Mouse (Mus musculus): ENCODE data around the gene Gdf11. TPM values are rescaled to one million over a fixed set of nuclear protein-coding genes. Genes with fewer than 3 reads are reported as not detected.

Gdf11 gene
- polyA plus RNA-seq, 1 experiment from 2014 or later = 13.5 TPM

DNA sequence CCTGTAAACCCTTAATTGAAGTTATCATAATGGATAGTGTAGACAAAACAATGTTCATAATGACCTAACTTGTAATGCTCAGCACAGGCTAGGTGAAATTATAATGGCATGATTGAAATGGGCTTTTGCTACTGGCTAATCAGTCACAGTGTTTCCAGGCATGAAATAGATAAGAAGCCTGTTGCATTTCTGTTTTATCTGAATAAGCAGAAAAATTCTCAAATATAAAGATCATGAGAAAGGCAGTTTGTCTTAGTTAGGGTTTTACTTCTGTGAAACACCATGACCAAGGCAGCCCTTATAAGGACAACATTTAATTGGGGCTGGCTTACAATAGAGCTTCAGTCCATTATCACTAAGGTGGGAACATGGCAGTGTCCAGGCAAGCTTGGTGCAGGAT is 50.9 kb downstream of the Gdf11 start:
- no peak for ATAC-seq (ENCODE audit: low read depth)
- Histone ChIP-seq H3K9me3 (no peaks in the 10 kb centered on the region), H3K4me3 (no peak overlapping the region), H3K27ac (replicated peaks) (no peak overlapping the region), H3K4me2 (no peak overlapping the region), H3K27me3 (no peaks in the 10 kb centered on the region), H3K4me1 (replicated peaks) (peaks cover 2% of the 10 kb centered on the region), H3K36me3 (peaks cover 75% of the 10 kb centered on the region), H3K9ac (no peak overlapping the region)

DNA sequence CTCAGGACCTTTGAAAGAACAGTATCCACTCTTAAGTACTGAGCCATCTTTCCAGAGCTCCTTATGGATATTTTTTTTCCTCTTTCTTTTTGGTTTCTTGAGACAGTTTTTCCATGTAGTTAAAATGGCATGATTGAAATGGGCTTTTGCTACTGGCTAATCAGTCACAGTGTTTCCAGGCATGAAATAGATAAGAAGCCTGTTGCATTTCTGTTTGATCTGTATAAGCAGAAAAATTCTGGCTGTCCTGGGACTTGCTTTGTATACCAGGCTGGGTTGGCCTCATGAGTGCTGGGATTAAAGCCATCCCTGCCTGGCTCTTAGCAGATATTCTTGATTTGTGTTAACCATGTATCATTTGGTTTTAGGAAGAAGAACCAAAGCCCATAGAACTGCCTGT is 52.1 kb downstream of the Gdf11 start:
- Histone ChIP-seq H3K9me3 (no peaks in the 10 kb centered on the region), H3K36me3 (peaks cover 79% of the 10 kb centered on the region), H3K27ac (replicated peaks) (no peak overlapping the region), H3K4me3 (no peak overlapping the region), H3K27me3 (no peaks in the 10 kb centered on the region), H3K4me2 (no peak overlapping the region), H3K4me1 (replicated peaks) (no peaks in the 10 kb centered on the region), H3K9ac (no peak overlapping the region)
- ATAC-seq (ENCODE audit: low read depth) = no peak

DNA sequence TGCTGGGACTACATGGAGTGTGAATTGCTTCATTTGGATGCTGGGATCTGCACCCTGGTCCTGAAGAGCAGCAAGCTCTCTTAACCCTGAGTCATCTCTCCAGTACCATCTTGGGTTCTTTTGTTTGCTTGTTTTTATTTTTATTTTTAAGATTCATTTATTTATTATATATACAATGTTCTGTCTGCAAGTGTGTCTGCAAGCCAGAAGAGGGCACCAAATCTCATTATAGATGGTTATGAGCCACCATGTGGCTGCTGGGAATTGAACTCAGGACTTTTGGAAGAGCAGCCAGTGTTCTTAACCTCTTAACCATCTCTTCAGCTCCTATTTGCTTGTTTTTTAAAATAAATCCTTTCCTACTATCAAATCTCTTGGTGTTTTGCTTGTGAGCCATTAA is 54.1 kb downstream of the Gdf11 start:
- Histone ChIP-seq H3K4me1 (replicated peaks) (no peaks in the 10 kb centered on the region), H3K9me3 (no peaks in the 10 kb centered on the region), H3K4me3 (no peak overlapping the region), H3K27ac (replicated peaks) (no peak overlapping the region), H3K36me3 (peaks cover 80% of the 10 kb centered on the region), H3K4me2 (no peak overlapping the region), H3K27me3 (no peaks in the 10 kb centered on the region), H3K9ac (no peak overlapping the region)
- no peak for ATAC-seq (ENCODE audit: low read depth)

Other genes with a start within 250 kb of the Gdf11 start
- gene Ikzf4, start 245.7 kb downstream of the Gdf11 start, polyA plus RNA-seq (2015; fragmentation: Nextera tagmentation; extraction: Ambion mirVana) = 12.1 and 13.2 TPM in 2 replicates
- 17.3 and 17.5 TPM in 2 replicates for gene Suox, start 217.6 kb downstream of the Gdf11 start, polyA plus RNA-seq (2015; fragmentation: Nextera tagmentation; extraction: Ambion mirVana)
- gene Rab5b, start 195.5 kb downstream of the Gdf11 start, polyA plus RNA-seq (2015; fragmentation: Nextera tagmentation; extraction: Ambion mirVana) = 103 and 104 TPM in 2 replicates
- gene Pmel, start 187.5 kb downstream of the Gdf11 start, polyA plus RNA-seq (2015; fragmentation: Nextera tagmentation; extraction: Ambion mirVana) = 0.50 and 1.0 TPM in 2 replicates
- gene Cdk2, start 186.7 kb downstream of the Gdf11 start, polyA plus RNA-seq (2015; fragmentation: Nextera tagmentation; extraction: Ambion mirVana) = 23.3 and 29.1 TPM in 2 replicates
- gene Dgka, start 146.9 kb downstream of the Gdf11 start, polyA plus RNA-seq (2015; fragmentation: Nextera tagmentation; extraction: Ambion mirVana) = 7.8 and 8.2 TPM in 2 replicates
- 44.1 and 46.6 TPM in 2 replicates for gene Pym1, start 143.8 kb downstream of the Gdf11 start, polyA plus RNA-seq (2015; fragmentation: Nextera tagmentation; extraction: Ambion mirVana)
- gene Mmp19, start 100.8 kb downstream of the Gdf11 start, polyA plus RNA-seq (2015; fragmentation: Nextera tagmentation; extraction: Ambion mirVana) = 0.59 and 0.63 TPM in 2 replicates
- 54.3 and 55.4 TPM in 2 replicates for gene Dnajc14, start 87.7 kb downstream of the Gdf11 start, polyA plus RNA-seq (2015; fragmentation: Nextera tagmentation; extraction: Ambion mirVana)
- gene Tmem198b, start 87.3 kb downstream of the Gdf11 start, polyA plus RNA-seq (2015; fragmentation: Nextera tagmentation; extraction: Ambion mirVana) = 15.9 and 16.2 TPM in 2 replicates
- 185 and 212 TPM in 2 replicates for gene Sarnp, start 74.4 kb downstream of the Gdf11 start, polyA plus RNA-seq (2015; fragmentation: Nextera tagmentation; extraction: Ambion mirVana)
- 30.5 and 30.7 TPM in 2 replicates for gene Ormdl2, start 70.1 kb downstream of the Gdf11 start, polyA plus RNA-seq (2015; fragmentation: Nextera tagmentation; extraction: Ambion mirVana)
- 228 and 241 TPM in 2 replicates for gene Cd63, start 9.3 kb upstream of the Gdf11 start, polyA plus RNA-seq (2015; fragmentation: Nextera tagmentation; extraction: Ambion mirVana)
- 14.1 and 16.9 TPM in 2 replicates for gene Rdh5, start 31.2 kb upstream of the Gdf11 start, polyA plus RNA-seq (2015; fragmentation: Nextera tagmentation; extraction: Ambion mirVana)
- gene Bloc1s1, start 32.3 kb upstream of the Gdf11 start, polyA plus RNA-seq (2015; fragmentation: Nextera tagmentation; extraction: Ambion mirVana) = 299 and 314 TPM in 2 replicates
- gene Itga7, start 42.1 kb upstream of the Gdf11 start, polyA plus RNA-seq (2015; fragmentation: Nextera tagmentation; extraction: Ambion mirVana) = 12.1 and 15.5 TPM in 2 replicates
- gene Mettl7b, start 69.3 kb upstream of the Gdf11 start, polyA plus RNA-seq (2015; fragmentation: Nextera tagmentation; extraction: Ambion mirVana) = 0.15 TPM in 1 of 2 replicates, not detected in the other
- gene Olfr9, start 97.7 kb upstream of the Gdf11 start, polyA plus RNA-seq (2015; fragmentation: Nextera tagmentation; extraction: Ambion mirVana) = not detected in 2 replicates
- not detected in 2 replicates for gene Olfr763, start 119.1 kb upstream of the Gdf11 start, polyA plus RNA-seq (2015; fragmentation: Nextera tagmentation; extraction: Ambion mirVana)
- not detected in 2 replicates for gene Olfr764-ps1, start 148.2 kb upstream of the Gdf11 start, polyA plus RNA-seq (2015; fragmentation: Nextera tagmentation; extraction: Ambion mirVana)
- gene Olfr765, start 158.3 kb upstream of the Gdf11 start, polyA plus RNA-seq (2015; fragmentation: Nextera tagmentation; extraction: Ambion mirVana) = not detected in 2 replicates
- not detected in 2 replicates for gene Olfr766-ps1, start 177.3 kb upstream of the Gdf11 start, polyA plus RNA-seq (2015; fragmentation: Nextera tagmentation; extraction: Ambion mirVana)
- gene Olfr767, start 191.2 kb upstream of the Gdf11 start, polyA plus RNA-seq (2015; fragmentation: Nextera tagmentation; extraction: Ambion mirVana) = not detected in 2 replicates
- gene Olfr768, start 207.7 kb upstream of the Gdf11 start, polyA plus RNA-seq (2015; fragmentation: Nextera tagmentation; extraction: Ambion mirVana) = not detected in 2 replicates
- gene Olfr769, start 226.1 kb upstream of the Gdf11 start, polyA plus RNA-seq (2015; fragmentation: Nextera tagmentation; extraction: Ambion mirVana) = not detected in 2 replicates
- gene Olfr770, start 247.3 kb upstream of the Gdf11 start, polyA plus RNA-seq (2015; fragmentation: Nextera tagmentation; extraction: Ambion mirVana) = not detected in 2 replicates

Measured in neural tube, embryonic 13.5 days (tissue).